Mouse (Mus musculus) stomach, postnatal 0 days (tissue): ENCODE data around the gene Ppil4.

ENCODE experiments used
- CTCF ChIP-seq: IDR thresholded peaks from 2 replicates; pipeline ENCODE4 v1.5.1; 2016; ENCODE audit warnings: antibody characterized with exemption, low read depth, mild to moderate bottlenecking, moderate library complexity
- EP300 ChIP-seq: optimal IDR thresholded peaks from 2 replicates; pipeline ENCODE3; 2016; ENCODE audit warnings: antibody characterized with exemption

GRCm38 (mm10) chr10:7819603-7820002 lies 26.9 kb downstream of the Ppil4 start:
- TF ChIP-seq CTCF (no peak), EP300 (no peak)
